Mouse (Mus musculus): Measurements from ENCODE around the gene Spon1.

DNA sequence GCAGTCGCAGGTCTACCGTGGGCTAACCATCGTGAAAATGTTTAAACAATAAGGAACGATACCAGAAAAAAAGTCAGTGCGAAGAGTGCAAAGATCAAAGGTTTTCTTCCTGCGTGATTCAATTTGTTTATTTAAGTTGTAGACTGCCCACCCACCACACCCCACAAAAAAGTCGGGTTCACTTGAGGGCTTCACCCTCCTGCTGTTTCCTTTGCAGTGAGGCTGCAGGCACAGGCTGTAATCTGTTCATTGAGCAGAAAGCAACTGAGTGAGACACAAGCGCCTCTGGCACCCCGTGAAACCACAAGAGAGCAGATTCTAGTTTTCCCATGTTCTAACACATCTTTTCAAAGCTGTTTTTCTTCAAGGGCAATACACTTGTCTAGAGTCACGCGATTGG is 322.2 kb downstream of the Spon1 start:
- TF ChIP-seq POLR2A (IDR thresholded peaks at IDR 0.05; ENCODE audit: insufficient read depth, low read length) (no peak), CTCF (IDR thresholded peaks at IDR 0.05; ENCODE audit: low read depth, low read length) (no peak), EP300 (IDR thresholded peaks at IDR 0.05; ENCODE audit: insufficient read depth, low read depth, low read length) (no peak)

Measured in ES-Bruce4 (cell line).